Mouse (Mus musculus) small intestine, adult 2 months (tissue): ENCODE results near the gene Fbxo24. TPM values are rescaled to one million over a fixed set of nuclear protein-coding genes. Genes with fewer than 3 reads are reported as not detected.
A peak's percentile ranks its signal among the peaks of the same experiment; 100 is the strongest.

Experiments used
- H3K27ac ChIP-seq: fragments of 200-500 bp; 2 replicates; pipeline ENCODE4 v1.5.1; 2012; ENCODE audit warnings: low read depth, low read length, control low read depth, inconsistent platforms; ENCODE audit not compliant: insufficient read depth
- H3K27me3 ChIP-seq: fragments of 200-500 bp; 2 replicates; pipeline ENCODE4 v1.6.1; 2012; ENCODE audit warnings: mild to moderate bottlenecking, moderate library complexity, low read length, inconsistent platforms; ENCODE audit not compliant: control insufficient read depth, insufficient read depth
- H3K36me3 ChIP-seq: fragments of 200-500 bp; 2 replicates; pipeline ENCODE4 v1.6.1; 2012; ENCODE audit warnings: mild to moderate bottlenecking, low read length, control low read depth, inconsistent platforms; ENCODE audit not compliant: control insufficient read depth, insufficient read depth
- H3K4me1 ChIP-seq: fragments of 200-500 bp; 2 replicates; pipeline ENCODE4 v1.6.1; 2012; ENCODE audit warnings: low read length, inconsistent platforms, mixed read lengths; ENCODE audit not compliant: control insufficient read depth, insufficient read depth, insufficient read length
- H3K4me3 ChIP-seq: fragments of 200-500 bp; 2 replicates; pipeline ENCODE4 v1.5.1; 2012; ENCODE audit warnings: low read depth, mild to moderate bottlenecking, control low read depth, inconsistent platforms, low read length, moderate library complexity
- CTCF ChIP-seq: fragments of 200-500 bp; IDR thresholded peaks from 2 replicates; pipeline ENCODE4 v1.5.1; 2012; ENCODE audit warnings: low read depth, mild to moderate bottlenecking, control low read depth, inconsistent platforms, low read length, moderate library complexity, mixed read lengths; ENCODE audit not compliant: insufficient replicate concordance, insufficient read length; ENCODE audit errors: extremely low read depth
- POLR2A ChIP-seq: fragments of 200-500 bp; IDR thresholded peaks from 2 replicates; pipeline ENCODE4 v1.6.1; 2012; ENCODE audit warnings: low read depth, mild to moderate bottlenecking, control low read depth, inconsistent platforms, low read length, moderate library complexity
- WGBS: fragments of 180-500 bp; shearing (Covaris S2); methylation state at CpG from one replicate; pipeline ENCODE4 v1.1.7; 2018; 5-methylcytosine and 5-hydroxymethylcytosine counted together
- polyA plus RNA-seq: library from polyadenylated mRNA; depleted of rRNA; stranded (reverse); fragments of >200 nt; gene quantifications from 2 replicates; pipeline ENCODE4 v1.2.3, GENCODE M21; 2012

Fbxo24 gene
- polyA plus RNA-seq, 1 experiment, result 0.19 TPM

GRCm38 (mm10) chr5:137596601-137597261 is 32.1 kb downstream of the Fbxo24 start:
- Histone ChIP-seq H3K4me3 (peak overlapping the region; percentile 21), H3K27ac (no peak overlapping the region), H3K27me3 (no peaks in the 10 kb centered on the region), H3K4me1 (peaks cover 8% of the 10 kb centered on the region), H3K36me3 (no peaks in the 10 kb centered on the region)
- TF ChIP-seq POLR2A (no peak), CTCF (no peak)
- 69% methylated on average over 28 of the region's 30 CpGs for WGBS

DNA sequence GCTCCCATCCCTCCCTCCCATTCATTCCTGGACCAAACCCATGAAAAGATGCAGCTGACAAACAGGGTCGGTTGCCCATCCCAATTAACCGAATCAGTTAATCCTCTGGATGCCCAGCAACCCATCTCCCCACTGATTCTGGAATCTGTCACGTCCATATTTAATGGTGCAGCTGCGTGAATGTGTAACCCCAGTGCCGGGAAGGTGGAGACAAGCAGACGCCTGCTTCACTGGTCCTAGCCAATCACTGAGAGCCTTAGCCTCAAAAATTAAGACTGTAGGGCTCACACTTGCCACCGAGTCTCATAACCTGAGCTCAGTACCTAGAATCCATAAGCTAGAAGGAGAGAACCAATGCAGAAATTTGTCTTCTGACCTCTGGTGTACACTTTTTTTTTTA is 32.9 kb downstream of the Fbxo24 start:
- TF ChIP-seq CTCF (no peak), POLR2A (no peak)
- 84% methylated on average over 7 of the region's 7 CpGs for WGBS

DNA sequence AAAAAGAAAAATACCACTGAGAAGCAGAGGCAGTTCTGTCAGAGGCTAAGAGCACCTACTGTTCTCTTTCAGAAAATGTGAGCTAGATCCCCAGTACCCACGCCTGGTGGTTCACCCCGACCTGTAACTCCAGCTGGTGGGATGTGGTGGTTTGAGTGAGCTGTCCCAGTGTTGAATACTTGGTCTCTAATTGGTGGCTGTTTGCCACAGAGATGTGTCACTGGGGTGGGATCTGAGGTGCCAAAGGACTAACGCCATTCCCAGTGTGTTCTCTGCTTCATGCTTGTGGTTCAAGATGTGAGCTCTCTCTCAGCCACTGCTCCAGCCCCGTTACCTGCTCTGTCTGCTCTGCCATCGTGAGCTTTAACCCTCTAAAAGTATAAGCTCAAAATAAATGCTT is 38.3 kb downstream of the Fbxo24 start:
- 70% methylated on average over 5 of the region's 5 CpGs for WGBS
- TF ChIP-seq POLR2A, result no peak
- TF ChIP-seq CTCF, result no peak
- Histone ChIP-seq H3K4me1 (no peaks in the 10 kb centered on the region), H3K4me3 (no peak overlapping the region), H3K27me3 (no peaks in the 10 kb centered on the region), H3K36me3 (no peaks in the 10 kb centered on the region), H3K27ac (no peak overlapping the region)

More for the DNA sequence above, 32.9 kb downstream of the Fbxo24 start:
- Histone ChIP-seq H3K27ac (no peak overlapping the region), H3K4me3 (no peak overlapping the region), H3K36me3 (no peaks in the 10 kb centered on the region), H3K4me1 (peaks cover 8% of the 10 kb centered on the region), H3K27me3 (no peaks in the 10 kb centered on the region)

DNA sequence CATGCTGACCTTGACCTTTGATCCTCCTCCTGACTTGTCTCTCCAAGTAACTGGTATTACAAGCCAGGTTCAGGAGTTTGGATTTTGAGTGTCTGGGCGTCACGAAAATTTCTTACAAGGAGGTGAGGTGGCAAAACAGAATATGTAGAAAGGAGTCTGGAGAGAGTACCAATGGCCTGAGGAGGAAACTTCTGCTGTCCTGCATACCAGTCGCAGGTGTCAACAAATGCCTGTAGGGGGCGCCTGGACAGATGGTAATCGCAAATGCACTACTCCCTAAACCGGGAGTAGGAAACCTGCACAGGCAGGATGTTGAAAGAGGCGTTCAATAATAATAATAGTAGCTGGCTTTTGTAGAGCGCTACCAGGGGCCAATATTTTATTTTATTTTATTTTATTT is 43.8 kb downstream of the Fbxo24 start:
- Histone ChIP-seq H3K27ac (no peak overlapping the region), H3K4me3 (no peak overlapping the region), H3K4me1 (no peaks in the 10 kb centered on the region), H3K36me3 (no peaks in the 10 kb centered on the region), H3K27me3 (peaks cover 11% of the 10 kb centered on the region; the same call in 1 of the 2 replicates)
- WGBS, result 19% methylated on average over 8 of the region's 8 CpGs
- no peak for TF ChIP-seq POLR2A
- peak; percentile 77; the same call in 1 of the 2 replicates for TF ChIP-seq CTCF

GRCm38 (mm10) chr5:137583670-137584169 is 45.1 kb downstream of the Fbxo24 start:
- TF ChIP-seq POLR2A (no peak), CTCF (no peak)
- Histone ChIP-seq H3K4me3 (peak overlapping the region; percentile 37), H3K36me3 (no peaks in the 10 kb centered on the region), H3K4me1 (no peaks in the 10 kb centered on the region), H3K27me3 (peaks cover 11% of the 10 kb centered on the region; the same call in 1 of the 2 replicates), H3K27ac (no peak overlapping the region)
- WGBS, result 17% methylated on average over 27 of the region's 27 CpGs

GRCm38 (mm10) chr5:137582702-137583101 is 46.1 kb downstream of the Fbxo24 start:
- no peak overlapping the region for H3K4me3 ChIP-seq
- peaks cover 11% of the 10 kb centered on the region; the same call in 1 of the 2 replicates for H3K27me3 ChIP-seq
- H3K4me1 ChIP-seq, result no peaks in the 10 kb centered on the region
- TF ChIP-seq POLR2A (no peak), CTCF (no peak)
- 45% methylated on average over 8 of the region's 8 CpGs for WGBS
- no peak overlapping the region for H3K27ac ChIP-seq
- no peaks in the 10 kb centered on the region for H3K36me3 ChIP-seq

GRCm38 (mm10) chr5:137580246-137580645 is 48.6 kb downstream of the Fbxo24 start:
- TF ChIP-seq CTCF (no peak), POLR2A (no peak)
- Histone ChIP-seq H3K27ac (no peak overlapping the region), H3K27me3 (peaks cover 11% of the 10 kb centered on the region; the same call in 1 of the 2 replicates)

More at GRCm38 (mm10) chr5:137580246-137580645, 48.6 kb downstream of the Fbxo24 start:
- H3K4me3 ChIP-seq, result no peak overlapping the region
- H3K36me3 ChIP-seq, result no peaks in the 10 kb centered on the region
- H3K4me1 ChIP-seq, result no peaks in the 10 kb centered on the region
- 70% methylated on average over 6 of the region's 6 CpGs for WGBS
